Mouse (Mus musculus): ENCODE data around the gene Lmo2.
"Not testable (repeated sequence)": the region's sequence is repeated elsewhere in the genome, so short reads cannot be mapped to it uniquely, and the experiment has no call there.

Gene Lmo2

DNA sequence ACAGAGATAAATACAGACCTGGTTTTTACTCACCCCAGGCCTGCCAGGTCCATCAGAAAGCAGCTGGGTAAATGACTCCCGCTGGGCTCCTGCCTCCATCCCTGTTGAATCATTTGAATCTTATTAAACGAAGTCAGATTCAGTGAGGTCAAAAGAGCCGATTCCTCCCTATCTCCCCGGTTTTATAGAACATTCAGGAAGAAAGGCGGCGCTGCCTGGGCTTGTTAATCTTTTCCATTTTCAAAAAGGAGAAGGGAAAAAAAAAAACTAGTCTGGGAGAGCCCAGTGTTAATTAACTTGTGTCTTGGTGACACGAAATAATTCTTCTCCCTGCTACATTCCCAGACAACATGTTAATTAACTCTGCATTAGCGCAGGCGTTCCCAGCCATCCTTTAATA lies 19.9 kb downstream of the Lmo2 start:
- DNase-seq (ENCODE audit: low read depth, low spot score) = no peak

DNA sequence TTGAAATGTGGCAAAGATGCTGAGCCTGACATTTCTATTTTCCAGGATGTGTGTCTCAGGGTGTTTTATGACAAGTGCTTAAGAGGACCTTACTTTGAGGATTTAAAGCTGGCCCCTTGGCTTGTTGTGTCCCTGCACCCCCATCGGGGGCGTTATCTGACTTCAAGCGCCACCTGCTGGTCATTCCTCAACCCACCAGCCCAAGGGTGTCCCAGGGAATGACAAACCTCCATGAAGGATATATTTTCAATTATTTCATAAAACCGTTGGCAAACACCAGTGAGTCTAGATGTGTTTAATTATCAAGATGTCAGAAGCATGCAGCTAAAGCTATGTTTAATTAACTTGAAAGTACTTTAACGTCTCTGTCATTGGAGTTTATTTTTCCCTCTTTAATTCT lies 24.5 kb downstream of the Lmo2 start:
- peak; percentile 81 for DNase-seq (ENCODE audit: low read depth, low spot score)

DNA sequence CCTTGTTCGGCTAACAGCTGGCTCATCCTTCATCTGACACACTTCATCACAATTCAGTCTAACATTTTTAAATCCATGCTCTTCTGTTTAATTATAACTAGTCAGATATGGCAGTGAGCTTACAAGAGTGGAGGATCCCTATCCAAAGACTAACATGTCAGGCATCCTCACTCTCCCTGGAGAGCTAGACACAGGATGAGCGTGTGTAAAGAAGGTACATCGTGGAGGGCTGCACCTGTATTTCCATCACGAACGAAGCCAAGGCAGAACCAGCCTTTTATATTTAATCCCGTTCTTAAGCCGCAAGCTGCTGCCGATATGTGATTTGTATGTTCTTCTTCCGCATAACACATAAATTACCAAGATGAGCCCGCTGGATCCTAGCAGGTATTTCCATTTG lies 25.4 kb downstream of the Lmo2 start:
- DNase-seq (ENCODE audit: low read depth, low spot score) = no peak

GRCm38 (mm10) chr2:103987595-103987994 lies 29.8 kb downstream of the Lmo2 start:
- not testable (repeated sequence) for DNase-seq (ENCODE audit: low read depth, low spot score)

- DNase-seq (ENCODE audit: low read depth, low spot score) = no peak
Measured at GRCm38 (mm10) chr2:103989724-103990123, 31.9 kb downstream of the Lmo2 start.

- no peak for DNase-seq (ENCODE audit: low read depth, low spot score)
Measured at GRCm38 (mm10) chr2:103991303-103991702, 33.5 kb downstream of the Lmo2 start.

GRCm38 (mm10) chr2:103992162-103992561 lies 34.4 kb downstream of the Lmo2 start:
- DNase-seq (ENCODE audit: low read depth, low spot score) = no peak

DNA sequence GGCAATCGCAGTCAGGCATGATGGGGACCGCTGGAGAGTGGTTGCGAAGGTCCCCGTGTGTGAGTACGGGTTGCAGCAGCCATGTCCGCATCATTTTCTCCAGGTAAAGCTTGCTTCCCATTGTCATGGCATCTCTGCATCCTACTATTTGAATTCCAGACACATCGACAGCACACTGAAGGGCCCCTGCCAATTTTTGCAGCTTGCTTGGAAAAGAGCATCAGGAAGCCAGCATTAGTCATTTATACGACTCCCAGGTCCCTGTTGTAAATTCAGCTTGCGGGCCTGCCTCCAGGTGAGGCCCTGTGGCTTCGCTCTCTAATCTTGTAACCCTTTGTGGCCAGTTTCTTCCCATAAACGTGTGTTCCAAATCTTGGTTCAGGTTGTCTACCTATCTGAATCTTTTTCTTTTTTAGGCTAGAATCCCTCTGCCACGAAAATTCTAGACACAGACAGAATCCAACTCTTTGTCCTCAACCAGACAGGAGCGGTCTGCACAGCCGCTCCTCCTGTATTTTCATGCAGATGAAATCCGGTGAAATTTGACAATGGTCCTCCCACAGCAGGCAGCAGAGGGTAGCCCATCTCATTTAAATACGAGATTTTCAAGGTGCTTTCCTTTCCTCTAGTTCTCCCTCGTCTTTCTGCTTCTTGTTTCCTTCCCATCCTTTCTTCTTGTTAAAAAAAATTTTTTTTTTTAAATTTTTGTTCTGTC lies 35.0 kb downstream of the Lmo2 start:
- no peak for DNase-seq (ENCODE audit: low read depth, low spot score)

DNA sequence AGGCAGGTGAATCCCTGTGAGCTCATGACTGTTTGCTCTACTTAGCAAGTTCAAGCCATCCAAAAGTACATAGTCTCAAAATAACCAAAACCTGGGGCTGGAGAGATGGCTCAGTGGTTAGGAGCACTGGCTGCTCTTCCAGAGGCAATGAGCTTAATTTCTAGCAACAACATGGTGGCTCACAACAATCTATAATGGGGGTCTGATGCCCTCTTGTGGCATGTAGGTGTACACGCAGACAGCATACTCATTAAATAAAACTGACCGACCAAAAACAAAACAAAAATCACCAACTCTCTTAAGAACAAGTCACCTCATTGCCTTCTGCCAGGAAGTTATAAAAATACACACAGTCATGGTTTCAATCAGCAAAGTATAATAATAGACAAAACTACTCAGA lies 43.3 kb downstream of the Lmo2 start:
- peak; percentile 51 for DNase-seq (ENCODE audit: low read depth, low spot score)

GRCm38 (mm10) chr2:104001861-104002260 lies 44.1 kb downstream of the Lmo2 start:
- no peak for DNase-seq (ENCODE audit: low read depth, low spot score)

DNA sequence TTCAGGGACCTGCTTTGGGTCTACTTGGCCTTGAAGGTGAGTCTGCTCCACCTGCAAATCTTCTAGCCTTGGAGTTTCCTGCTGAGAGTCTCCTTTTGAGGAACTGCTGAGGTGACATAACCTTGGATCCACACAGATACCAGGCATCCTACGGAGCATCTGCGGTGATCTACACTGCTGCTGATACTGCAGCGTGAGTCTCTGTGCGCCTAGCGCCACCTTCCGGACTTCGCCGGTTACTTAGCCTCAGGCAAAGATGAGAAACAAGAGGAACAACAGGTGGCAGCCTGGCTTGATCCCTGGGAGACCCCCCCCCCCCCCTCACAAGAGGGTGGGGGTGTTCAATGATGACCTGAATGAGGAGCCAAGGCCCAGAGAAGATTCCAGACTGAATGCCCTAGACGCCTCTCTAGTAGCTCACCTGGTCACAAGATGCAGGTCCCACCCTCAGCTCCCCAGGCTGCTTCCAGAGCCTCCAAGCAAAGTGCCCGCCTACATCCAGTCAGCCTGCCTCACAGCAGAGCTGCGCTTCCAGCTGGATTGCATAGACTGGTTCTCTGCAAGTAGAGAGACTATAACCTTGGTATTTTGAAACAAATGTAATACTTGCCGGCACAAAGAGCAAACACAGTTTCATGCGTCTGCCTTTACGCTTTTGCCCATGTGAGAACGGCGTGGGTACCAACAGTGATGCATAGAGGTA lies 45.1 kb downstream of the Lmo2 start:
- peak; percentile 62 for DNase-seq (ENCODE audit: low read depth, low spot score)

- DNase-seq (ENCODE audit: low read depth, low spot score) = no peak
Measured at GRCm38 (mm10) chr2:104007793-104008519, 50.2 kb downstream of the Lmo2 start.

DNA sequence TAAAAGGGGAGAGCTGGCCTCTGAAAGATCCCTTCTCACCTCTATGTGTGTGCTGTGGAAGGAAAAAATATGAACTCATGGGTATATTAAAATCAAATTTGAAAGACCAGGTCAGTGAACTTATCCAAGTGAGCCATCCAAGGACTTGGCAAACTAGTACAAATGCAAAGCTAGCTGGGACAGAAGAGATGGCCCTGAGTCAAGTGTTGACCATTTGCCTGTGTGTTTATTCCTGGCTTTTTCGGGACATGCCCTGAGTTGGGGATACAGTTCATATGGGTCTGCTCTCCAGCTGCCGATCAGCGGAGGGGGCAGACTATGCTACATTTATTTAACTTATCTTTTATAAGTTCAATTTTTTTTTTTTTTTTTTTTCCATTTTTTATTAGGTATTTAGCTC lies 51.1 kb downstream of the Lmo2 start:
- not testable (repeated sequence) for DNase-seq (ENCODE audit: low read depth, low spot score)

DNA sequence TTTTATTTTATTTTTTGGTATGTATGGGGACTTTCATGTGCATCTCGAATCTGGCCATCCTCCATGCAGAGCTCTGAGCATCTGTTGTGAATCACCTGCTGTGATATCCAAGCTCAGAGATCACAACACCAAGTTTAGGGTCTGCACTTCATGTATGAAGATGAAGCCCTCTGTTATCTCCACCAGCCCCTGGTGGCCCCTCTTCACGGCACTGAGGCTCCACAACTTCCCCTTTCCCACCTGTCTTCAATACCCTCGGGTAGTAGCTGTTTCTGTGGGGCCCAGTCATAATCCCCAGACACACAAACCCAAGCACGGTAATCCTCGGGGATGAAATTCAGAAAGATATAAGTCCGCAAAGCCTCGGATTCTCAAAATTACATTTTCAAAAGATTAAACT lies 65.3 kb downstream of the Lmo2 start:
- DNase-seq (ENCODE audit: low read depth, low spot score) = no peak

- no peak for DNase-seq (ENCODE audit: low read depth, low spot score)
Measured at GRCm38 (mm10) chr2:104024656-104025055, 66.9 kb downstream of the Lmo2 start.

DNA sequence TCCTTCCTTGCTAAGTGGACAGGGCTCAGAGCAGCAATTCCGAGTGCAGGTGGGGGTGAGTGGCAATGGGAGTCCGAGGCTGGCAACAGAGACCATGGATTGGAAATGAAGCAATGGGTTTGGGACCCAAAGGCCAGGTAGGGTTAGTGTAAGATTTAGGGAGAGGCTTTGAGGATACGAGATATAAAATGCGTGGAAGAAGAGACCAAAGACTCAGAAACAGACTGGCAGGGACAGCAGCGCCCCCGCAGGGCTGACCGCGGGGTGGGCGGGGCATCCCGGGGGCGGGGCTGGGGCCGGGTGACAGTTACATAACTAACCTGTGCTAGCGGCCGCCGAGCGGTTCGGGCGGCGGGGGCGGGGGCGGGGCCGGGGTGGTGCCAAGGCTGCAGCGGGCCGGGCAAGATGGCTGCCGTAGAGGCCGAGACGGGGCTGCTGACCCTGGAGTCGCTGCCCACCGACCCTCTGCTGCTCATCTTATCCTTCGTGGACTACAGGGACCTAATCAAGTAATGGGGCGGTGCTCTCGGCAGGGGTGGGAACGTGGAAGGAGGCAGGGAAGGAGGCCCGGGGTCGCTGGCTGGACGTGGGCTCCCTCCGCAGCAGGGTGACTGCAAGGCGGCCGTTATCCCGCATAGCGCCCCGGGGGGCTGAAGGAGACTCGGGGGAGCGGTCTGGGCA lies 69.8 kb downstream of the Lmo2 start, which contains the start of gene Fbxo3:
Fbxo3 (plus strand) TSS at position 264 of the 681 bp plus-strand sequence.
- DNase-seq (ENCODE audit: low read depth, low spot score) = peak; percentile 73

DNA sequence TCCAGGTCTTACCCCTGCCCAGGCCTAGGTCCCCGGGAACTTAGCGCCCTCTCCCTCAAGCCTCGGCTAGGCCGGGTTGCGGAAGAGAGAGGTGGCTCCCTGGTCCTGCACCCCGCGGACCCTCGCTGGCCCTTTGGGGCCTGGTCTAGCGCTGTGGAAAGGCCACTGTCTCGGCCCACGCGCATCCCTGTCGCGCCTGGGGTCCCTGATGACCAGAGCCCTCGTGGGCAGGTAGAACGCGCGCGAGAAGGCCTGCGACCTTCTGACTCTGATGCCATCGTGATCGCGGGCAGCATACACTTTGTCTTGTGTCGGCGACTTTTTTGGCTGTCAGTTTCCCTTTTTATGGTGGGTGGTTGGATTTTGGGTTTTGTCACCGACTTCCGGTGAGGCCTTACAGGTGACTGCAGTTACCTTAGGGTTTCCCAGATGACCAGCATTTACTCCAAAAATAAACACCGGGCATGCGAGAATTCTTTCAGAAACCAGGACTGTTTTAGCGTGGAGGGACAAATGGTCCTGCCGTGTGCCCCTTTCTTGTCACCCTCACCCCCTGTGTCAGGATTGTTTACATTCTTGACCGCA lies 70.4 kb downstream of the Lmo2 start, which contains the start of gene 4931422A03Rik:
4931422A03Rik (minus strand) TSS at position 223 of the 585 bp plus-strand sequence.
- DNase-seq (ENCODE audit: low read depth, low spot score) = no peak

DNA sequence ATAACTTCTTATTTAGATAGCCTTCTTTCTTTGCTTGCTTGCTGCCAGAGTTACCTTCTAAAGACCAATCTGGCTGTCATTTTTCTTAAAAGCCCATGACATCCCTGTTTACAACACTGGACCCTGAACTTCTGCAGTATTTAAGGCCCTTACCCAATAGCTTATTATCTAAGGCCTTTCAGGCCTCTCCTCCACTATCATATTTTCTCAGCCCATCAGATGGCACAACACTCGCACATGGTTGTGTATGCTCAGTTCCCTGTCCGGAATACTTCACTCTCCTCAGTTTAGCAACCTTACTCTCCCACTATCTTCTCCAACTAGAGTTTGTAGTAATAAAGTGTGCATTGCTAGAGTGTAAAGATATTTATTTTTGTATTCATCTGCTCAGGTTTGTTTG lies 71.3 kb downstream of the Lmo2 start:
- no peak for DNase-seq (ENCODE audit: low read depth, low spot score)

GRCm38 (mm10) chr2:104030381-104030780 lies 72.6 kb downstream of the Lmo2 start:
- no peak for DNase-seq (ENCODE audit: low read depth, low spot score)
